Mouse (Mus musculus): Measurements from ENCODE around the gene Serping1. TPM values are rescaled to one million over a fixed set of nuclear protein-coding genes. Genes with fewer than 3 reads are reported as not detected.

The Serping1 gene
- polyA plus RNA-seq, 1 experiment from 2014 or later: 33.8 TPM

DNA sequence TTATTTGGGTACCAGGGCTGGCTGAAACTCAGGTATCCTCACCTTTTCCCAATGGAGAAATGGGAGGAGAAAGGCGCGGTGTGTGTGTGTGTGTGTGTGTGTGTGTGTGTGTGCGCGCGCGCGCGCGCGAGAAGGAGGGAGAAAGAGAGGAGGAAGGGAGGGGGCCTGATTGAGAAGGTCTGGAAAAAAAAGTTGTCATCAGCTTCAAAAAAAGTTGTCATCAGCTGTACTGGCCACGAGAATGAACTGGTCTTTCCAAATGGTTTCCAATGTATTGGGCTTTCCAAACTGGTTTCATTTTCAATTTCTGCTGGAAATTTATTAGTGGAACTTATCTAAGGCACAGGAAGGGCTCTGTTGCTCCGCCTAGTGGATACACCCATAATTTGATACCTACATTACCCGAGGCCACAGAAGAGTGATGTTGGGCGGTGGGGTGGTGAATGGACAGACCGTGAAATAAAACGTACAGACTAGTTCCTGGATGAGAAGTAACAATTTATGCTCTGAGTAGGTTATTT is 23.9 kb upstream of the Serping1 start:
- Histone ChIP-seq H3K4me1 (no peaks in the 10 kb centered on the region; the same call in 1 of the 2 replicates), H3K36me3 (no peaks in the 10 kb centered on the region), H3K4me2 (replicated peaks) (peak overlapping the region; percentile 97), H3K9me3 (0 out of 2 replicates have a peak, but pooled peaks cover 4% of the 10 kb centered on the region), H3K4me3 (peak overlapping the region; percentile 57), H3K9ac (peak overlapping the region; percentile 52), H3K27ac (no peak overlapping the region), H3K27me3 (replicated peaks) (no peaks in the 10 kb centered on the region)
- WGBS: under 1% methylated on average over 16 of the region's 16 CpGs
- ATAC-seq (ENCODE audit: low FRiP score, low read depth): peak; percentile 62

DNA sequence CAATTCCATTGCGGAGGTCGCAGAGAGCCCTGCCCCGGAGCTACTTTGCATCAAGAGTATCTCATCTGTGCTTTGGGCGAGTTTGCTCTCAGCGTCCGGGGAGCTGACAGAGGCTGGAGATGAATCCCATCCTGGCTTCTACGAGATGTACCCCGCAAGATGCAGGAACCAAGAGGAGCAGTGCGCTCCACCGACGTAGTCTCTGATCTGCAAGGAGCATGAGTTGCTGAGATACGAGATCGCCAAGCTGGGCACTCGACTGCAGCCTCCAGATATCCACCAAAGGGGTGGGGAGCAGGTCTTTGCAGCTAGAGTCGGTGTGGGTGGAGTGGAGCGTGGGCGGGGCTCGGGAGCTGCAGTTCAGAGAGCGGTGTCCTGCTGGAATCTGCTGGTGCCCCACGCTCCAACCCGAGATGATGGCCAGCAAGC is 23.3 kb upstream of the Serping1 start, which contains the start of gene Ube2l6:
Ube2l6 (plus strand) TSS at position 336 of the 429 bp plus-strand sequence.
- Histone ChIP-seq H3K4me3 (peak within 1 kb of the TSS; percentile 57), H3K27me3 (replicated peaks) (no peaks in the 10 kb centered on the region), H3K9ac (peak within 1 kb of the TSS; percentile 52), H3K36me3 (no peaks in the 10 kb centered on the region), H3K9me3 (0 out of 2 replicates have a peak, but pooled peaks cover 4% of the 10 kb centered on the region), H3K4me1 (no peaks in the 10 kb centered on the region; the same call in 1 of the 2 replicates), H3K27ac (no peak within 1 kb of the TSS), H3K4me2 (replicated peaks) (peak within 1 kb of the TSS; percentile 97)
- 1% methylated on average over 21 of the region's 21 CpGs for WGBS
- peak; percentile 73 for ATAC-seq (ENCODE audit: low FRiP score, low read depth)

DNA sequence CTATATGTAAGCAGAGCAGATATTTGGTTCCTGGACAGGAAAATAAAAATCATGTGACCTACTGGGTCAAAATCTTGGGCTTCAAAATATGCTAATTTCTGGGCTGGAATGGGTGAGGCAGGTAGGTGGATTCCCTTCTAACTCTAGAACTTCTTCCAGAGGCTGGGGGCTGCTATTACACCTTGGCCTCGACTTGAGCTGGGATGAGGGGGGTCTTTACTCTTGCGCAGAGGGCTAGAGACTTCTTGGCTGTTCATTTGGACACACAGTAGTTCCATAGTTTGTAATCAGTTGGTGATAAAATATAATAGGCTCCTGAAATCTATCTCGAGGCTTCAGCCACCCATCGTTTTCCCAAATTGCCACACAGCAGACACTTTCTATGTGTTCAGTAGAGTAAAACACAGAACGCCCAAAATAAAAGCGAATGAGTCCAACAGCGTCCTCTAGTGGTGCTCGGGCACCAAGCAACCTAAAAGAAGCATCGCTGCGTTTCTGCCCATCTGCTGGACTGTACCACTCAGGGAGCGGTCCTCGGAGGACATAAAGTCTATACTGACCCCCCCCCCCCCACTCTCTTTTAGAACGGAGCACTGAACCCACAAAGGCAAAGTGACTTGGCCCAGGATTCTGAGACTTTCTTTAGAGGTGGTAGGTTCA is 22.7 kb upstream of the Serping1 start:
- Histone ChIP-seq H3K4me1 (no peaks in the 10 kb centered on the region; the same call in 1 of the 2 replicates), H3K36me3 (no peaks in the 10 kb centered on the region), H3K27ac (no peak overlapping the region), H3K4me3 (peak overlapping the region; percentile 57), H3K9me3 (0 out of 2 replicates have a peak, but pooled peaks cover 4% of the 10 kb centered on the region), H3K9ac (peak overlapping the region; percentile 52), H3K4me2 (replicated peaks) (peak overlapping the region; percentile 97), H3K27me3 (replicated peaks) (no peaks in the 10 kb centered on the region)
- WGBS: 10% methylated on average over 13 of the region's 13 CpGs
- peak; percentile 74 for ATAC-seq (ENCODE audit: low FRiP score, low read depth)

DNA sequence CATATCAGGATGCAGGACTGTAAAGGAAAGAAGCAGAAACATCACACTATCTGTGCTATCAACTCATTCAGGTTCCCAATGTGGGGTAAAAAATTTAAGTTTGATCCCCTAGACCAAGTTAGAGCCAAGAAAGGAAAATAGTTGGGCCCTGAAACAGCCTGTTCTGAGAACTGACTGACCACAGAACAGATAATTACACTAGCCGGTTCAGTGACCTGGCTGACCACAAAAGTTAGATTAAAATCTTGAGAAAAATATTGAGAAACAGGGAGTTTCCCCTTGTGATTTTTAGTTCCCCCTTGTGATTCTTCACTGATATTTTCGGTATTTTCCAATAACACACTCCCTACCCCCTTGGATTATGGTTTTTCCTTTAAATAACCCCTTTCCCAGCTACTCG is 18.6 kb upstream of the Serping1 start:
- H3K4me2 ChIP-seq (replicated peaks): no peak overlapping the region
- WGBS: 86% methylated on average over 3 of the region's 3 CpGs
- H3K36me3 ChIP-seq: no peaks in the 10 kb centered on the region
- no peak overlapping the region for H3K4me3 ChIP-seq
- H3K27ac ChIP-seq: no peak overlapping the region
- H3K9me3 ChIP-seq: 0 out of 2 replicates have a peak, but pooled peaks cover 4% of the 10 kb centered on the region
- no peak for ATAC-seq (ENCODE audit: low FRiP score, low read depth)
- no peak overlapping the region for H3K9ac ChIP-seq
- H3K4me1 ChIP-seq: no peaks in the 10 kb centered on the region; the same call in 1 of the 2 replicates
- no peaks in the 10 kb centered on the region for H3K27me3 ChIP-seq (replicated peaks)

DNA sequence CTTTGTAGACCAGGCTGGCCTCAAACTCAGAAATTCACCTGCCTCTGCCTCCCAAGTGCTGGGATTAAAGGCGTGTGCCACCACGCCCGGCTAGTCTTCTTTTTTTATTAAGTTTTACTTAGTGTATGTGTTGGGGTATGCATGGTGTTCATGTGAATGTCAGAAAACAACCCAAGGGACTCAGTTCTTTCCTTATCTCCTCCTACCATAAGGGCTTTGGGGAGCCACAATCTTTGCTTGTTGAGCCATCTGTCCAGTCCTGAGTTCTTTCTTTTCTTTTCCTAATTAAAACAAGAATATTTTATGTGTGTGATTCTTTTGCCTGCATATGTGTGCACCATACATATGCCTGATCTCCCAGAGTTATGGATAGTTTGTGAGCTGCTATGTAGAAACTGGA is 17.9 kb upstream of the Serping1 start:
- no peak for ATAC-seq (ENCODE audit: low FRiP score, low read depth)
- no peaks in the 10 kb centered on the region for H3K27me3 ChIP-seq (replicated peaks)
- no peak overlapping the region for H3K4me2 ChIP-seq (replicated peaks)
- H3K27ac ChIP-seq: no peak overlapping the region
- no peak overlapping the region for H3K4me3 ChIP-seq
- H3K4me1 ChIP-seq: no peaks in the 10 kb centered on the region; the same call in 1 of the 2 replicates
- WGBS: 93% methylated on average over 3 of the region's 3 CpGs
- no peaks in the 10 kb centered on the region for H3K36me3 ChIP-seq
- 0 out of 2 replicates have a peak, but pooled peaks cover 4% of the 10 kb centered on the region for H3K9me3 ChIP-seq
- H3K9ac ChIP-seq: no peak overlapping the region

DNA sequence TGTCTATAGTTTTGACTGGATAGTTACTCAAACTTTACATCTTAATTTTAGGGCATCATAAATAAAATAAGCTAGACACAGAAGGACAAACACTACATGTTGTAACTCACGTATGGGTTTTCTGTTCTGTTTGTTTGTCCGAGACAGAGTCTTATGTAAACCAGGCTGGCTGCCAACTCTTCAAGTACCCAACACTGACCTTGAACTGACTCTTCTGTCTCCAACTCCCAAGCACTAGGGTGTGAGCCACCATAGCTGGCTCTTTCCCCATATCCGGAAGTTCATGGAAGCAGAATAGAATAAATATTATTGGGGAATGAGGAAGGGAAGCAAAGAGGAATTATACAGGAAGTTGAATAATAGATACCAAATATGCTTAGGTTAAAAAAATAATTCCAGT is 17.3 kb upstream of the Serping1 start:
- no peak for ATAC-seq (ENCODE audit: low FRiP score, low read depth)
- H3K27ac ChIP-seq: no peak overlapping the region
- no peaks in the 10 kb centered on the region for H3K4me1 ChIP-seq
- H3K4me2 ChIP-seq (replicated peaks): no peak overlapping the region
- H3K4me3 ChIP-seq: no peak overlapping the region
- no peak overlapping the region for H3K9ac ChIP-seq
- no peaks in the 10 kb centered on the region for H3K36me3 ChIP-seq
- H3K9me3 ChIP-seq: 0 out of 2 replicates have a peak, but pooled peaks cover 4% of the 10 kb centered on the region
- no peaks in the 10 kb centered on the region for H3K27me3 ChIP-seq (replicated peaks)
- WGBS: 88% methylated on average over 3 of the region's 3 CpGs

DNA sequence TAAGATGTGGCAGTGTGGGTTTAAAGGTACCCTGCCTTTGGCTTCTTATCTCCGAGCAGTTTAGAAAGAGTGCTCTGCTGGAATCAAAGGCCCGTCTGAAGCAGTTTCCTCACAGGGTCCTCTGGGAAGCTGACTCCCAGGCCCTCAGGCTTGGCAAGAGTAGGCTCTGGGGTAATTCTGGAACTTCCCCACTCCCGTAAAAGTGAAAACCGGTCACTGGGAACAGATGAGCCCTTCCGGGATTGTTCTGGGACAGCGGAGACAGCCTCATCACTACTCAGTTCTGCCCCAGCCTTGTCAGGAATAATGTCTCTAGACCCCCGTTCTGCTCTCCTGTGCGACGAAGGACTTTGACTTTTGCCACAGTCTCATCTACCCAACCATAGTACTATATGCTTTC is 15.2 kb upstream of the Serping1 start:
- Histone ChIP-seq H3K27me3 (replicated peaks) (no peaks in the 10 kb centered on the region), H3K36me3 (no peaks in the 10 kb centered on the region), H3K27ac (no peak overlapping the region), H3K4me2 (replicated peaks) (no peak overlapping the region), H3K4me3 (no peak overlapping the region), H3K9ac (no peak overlapping the region), H3K4me1 (no peaks in the 10 kb centered on the region), H3K9me3 (0 out of 2 replicates have a peak, but pooled peaks cover 4% of the 10 kb centered on the region)
- 52% methylated on average over 9 of the region's 9 CpGs for WGBS
- no peak for ATAC-seq (ENCODE audit: low FRiP score, low read depth)

DNA sequence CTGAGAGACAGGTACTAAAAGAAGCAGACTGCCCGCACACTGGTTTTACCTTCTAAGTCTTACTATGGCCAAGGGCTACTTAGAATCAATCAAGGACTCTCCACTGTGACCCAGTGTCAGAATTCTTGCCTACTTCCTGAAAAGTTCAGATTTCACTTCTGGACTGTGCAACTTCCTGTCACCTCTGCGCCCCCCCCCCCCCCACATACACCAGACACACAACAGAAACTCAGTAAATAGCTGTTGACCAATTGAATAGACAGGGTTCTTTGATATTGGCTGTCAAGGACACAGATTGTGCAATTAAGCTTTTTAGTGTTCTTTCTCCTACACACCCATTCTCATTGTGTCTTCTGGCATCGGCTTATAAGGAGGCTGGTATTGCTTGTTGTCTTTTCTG is 13.1 kb upstream of the Serping1 start:
- Histone ChIP-seq H3K36me3 (no peaks in the 10 kb centered on the region), H3K9ac (no peak overlapping the region), H3K27ac (no peak overlapping the region), H3K4me2 (replicated peaks) (no peak overlapping the region), H3K4me1 (no peaks in the 10 kb centered on the region), H3K27me3 (replicated peaks) (no peaks in the 10 kb centered on the region), H3K4me3 (no peak overlapping the region), H3K9me3 (no peaks in the 10 kb centered on the region)
- WGBS: 79% methylated on average over 3 of the region's 3 CpGs
- no peak for ATAC-seq (ENCODE audit: low FRiP score, low read depth)

DNA sequence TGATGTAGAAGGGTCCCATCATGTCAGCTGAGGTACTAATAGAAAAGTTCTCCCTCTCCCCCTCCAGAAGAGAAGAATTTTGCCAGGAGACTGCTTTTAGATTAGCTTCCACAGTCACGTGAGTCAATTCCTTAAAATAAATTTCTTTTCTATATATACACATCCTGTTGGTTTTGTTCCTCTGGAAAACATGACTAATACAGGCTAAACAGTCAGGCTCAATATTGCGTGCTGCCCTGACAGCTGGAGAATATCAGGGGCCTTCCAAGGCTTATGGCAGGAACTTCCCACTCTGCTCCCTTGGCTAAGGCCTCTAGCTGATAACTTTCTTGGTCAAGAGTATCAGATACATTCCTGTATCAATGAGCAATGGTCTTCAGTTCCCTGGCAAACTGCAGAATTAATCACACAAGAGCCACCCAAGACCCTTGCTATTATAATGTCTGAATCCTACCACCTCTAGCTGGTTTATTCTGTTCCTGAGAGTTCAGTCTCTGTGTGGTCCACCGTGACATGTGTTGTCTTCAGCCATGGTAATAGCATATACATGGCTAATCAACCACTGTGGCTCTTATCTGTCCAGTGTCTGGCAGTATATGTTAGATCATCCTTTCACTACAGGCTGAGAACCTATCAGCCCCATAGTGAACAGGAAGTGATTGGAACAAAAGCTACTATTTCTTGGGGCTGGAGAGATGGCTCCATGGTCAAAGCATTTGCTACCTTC is 8.8 kb upstream of the Serping1 start:
- Histone ChIP-seq H3K4me1 (no peaks in the 10 kb centered on the region), H3K36me3 (no peaks in the 10 kb centered on the region), H3K9ac (no peak overlapping the region), H3K27ac (no peak overlapping the region), H3K9me3 (no peaks in the 10 kb centered on the region), H3K27me3 (replicated peaks) (no peaks in the 10 kb centered on the region), H3K4me2 (replicated peaks) (no peak overlapping the region), H3K4me3 (no peak overlapping the region)
- WGBS: 87% methylated on average over 3 of the region's 3 CpGs
- no peak for ATAC-seq (ENCODE audit: low FRiP score, low read depth)

DNA sequence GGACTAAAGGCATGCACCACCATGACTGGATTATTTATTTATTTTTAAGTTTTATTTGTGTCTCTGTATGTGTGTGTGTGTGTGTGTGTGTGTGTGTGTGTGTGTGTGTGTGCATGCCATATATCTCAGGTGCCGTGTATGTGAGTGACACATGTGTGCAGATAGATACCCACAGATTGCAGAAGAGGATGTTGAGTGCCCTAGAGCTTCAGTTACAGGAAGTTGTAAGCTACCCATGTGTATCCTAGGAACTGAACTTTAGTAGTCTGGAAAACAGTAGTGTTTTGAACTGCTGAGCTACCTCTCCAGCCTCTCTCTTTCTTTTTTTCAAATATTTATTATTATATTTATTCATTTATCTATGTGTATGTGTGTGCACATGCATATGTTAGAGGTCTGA is 8.1 kb upstream of the Serping1 start:
- H3K27ac ChIP-seq: no peak overlapping the region
- H3K36me3 ChIP-seq: no peaks in the 10 kb centered on the region
- WGBS: 85% methylated on average over 1 of the region's 1 CpGs
- no peak for ATAC-seq (ENCODE audit: low FRiP score, low read depth)
- no peak overlapping the region for H3K9ac ChIP-seq
- no peaks in the 10 kb centered on the region for H3K9me3 ChIP-seq
- H3K4me1 ChIP-seq: no peaks in the 10 kb centered on the region
- no peak overlapping the region for H3K4me2 ChIP-seq (replicated peaks)
- H3K4me3 ChIP-seq: no peak overlapping the region
- no peaks in the 10 kb centered on the region for H3K27me3 ChIP-seq (replicated peaks)

DNA sequence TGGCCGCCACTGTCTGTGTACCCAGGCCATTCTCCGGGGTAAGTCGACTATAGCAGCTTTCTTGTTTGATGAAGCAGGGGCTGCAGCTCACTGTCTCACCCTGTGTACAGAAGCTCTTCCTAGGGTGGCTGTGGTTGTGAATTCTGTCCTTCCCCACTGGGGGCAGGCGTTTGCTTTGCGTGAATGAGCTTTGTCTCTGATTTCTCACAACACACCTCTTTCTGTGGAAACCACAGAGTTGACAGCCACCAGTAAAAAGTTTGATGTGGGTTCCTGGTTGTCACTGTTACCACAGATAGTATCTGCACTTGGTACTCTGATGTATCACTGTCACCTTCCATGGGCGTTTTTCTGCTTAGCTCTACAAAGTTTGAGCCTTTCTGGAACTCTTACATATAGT is 4.0 kb upstream of the Serping1 start:
- WGBS: 71% methylated on average over 6 of the region's 6 CpGs
- no peak for ATAC-seq (ENCODE audit: low FRiP score, low read depth)
- Histone ChIP-seq H3K27ac (no peak overlapping the region), H3K36me3 (no peaks in the 10 kb centered on the region), H3K9me3 (no peaks in the 10 kb centered on the region), H3K27me3 (replicated peaks) (no peaks in the 10 kb centered on the region), H3K4me1 (peaks cover 6% of the 10 kb centered on the region), H3K4me3 (no peak overlapping the region), H3K4me2 (replicated peaks) (no peak overlapping the region), H3K9ac (no peak overlapping the region)

DNA sequence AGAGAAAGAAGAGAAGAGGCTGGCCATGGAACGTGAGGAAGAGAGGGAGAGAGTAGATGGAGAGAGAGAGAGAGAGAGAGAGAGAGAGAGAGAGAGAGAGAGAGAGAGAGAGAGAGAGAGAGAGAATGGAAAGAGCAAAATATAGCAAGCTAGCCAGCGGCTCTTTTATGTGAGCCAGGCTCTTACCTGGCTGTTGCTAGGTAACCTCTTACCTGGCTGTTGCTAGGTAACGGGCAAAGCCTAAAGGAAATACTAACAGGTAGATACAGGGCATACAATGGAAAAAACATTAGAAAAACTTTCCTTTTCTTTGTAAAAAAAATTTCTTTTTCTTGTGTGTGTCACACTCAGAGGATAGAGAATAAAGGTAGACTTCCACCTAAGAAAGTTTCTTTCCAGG is 2.5 kb upstream of the Serping1 start:
- H3K27me3 ChIP-seq (replicated peaks): no peaks in the 10 kb centered on the region
- H3K4me3 ChIP-seq: no peak overlapping the region
- no peaks in the 10 kb centered on the region for H3K36me3 ChIP-seq
- 74% methylated on average over 3 of the region's 3 CpGs for WGBS
- ATAC-seq (ENCODE audit: low FRiP score, low read depth): no peak
- H3K4me2 ChIP-seq (replicated peaks): no peak overlapping the region
- no peak overlapping the region for H3K9ac ChIP-seq
- peaks cover 6% of the 10 kb centered on the region for H3K4me1 ChIP-seq
- no peaks in the 10 kb centered on the region for H3K9me3 ChIP-seq
- H3K27ac ChIP-seq: no peak overlapping the region
